Mouse (Mus musculus) layer of hippocampus, postnatal 36 days (tissue): Measurements from ENCODE around the gene Sv2a. TPM values are rescaled to one million over a fixed set of nuclear protein-coding genes. Genes with fewer than 3 reads are reported as not detected.

Experiments
- microRNA-seq, 2 experiments: library from miRNA; unstranded; fragments of <30 nt; microRNA quantifications; one replicate each; pipeline ENCODE4 v1.2.0; 2021
- total RNA-seq, 2 experiments: library from RNA; stranded (reverse); gene quantifications; 2 replicates each; pipeline ENCODE4 v1.2.3; 2021

Sv2a gene
- total RNA-seq, 2 experiments from 2014 or later = 351 to 376 TPM

Small RNA genes lying within 50 kb of the gene (microRNA-seq; reads per million reads assigned to microRNA genes)
- gene Gm44492 = 0 reads per million in 2 experiments
- 0 reads per million in 2 experiments for gene Gm47311

Other genes starting within 250 kb of the Sv2a start
- 10 to 100 TPM; 37.3 to 41.0 TPM for gene Plekho1, start 185.2 kb upstream of the Sv2a start, total RNA-seq
- gene Vps45, start 122.7 kb upstream of the Sv2a start, total RNA-seq = 10 to 100 TPM; 40.8 to 46.3 TPM
- 10 to 100 TPM; 31.0 to 32.6 TPM for gene Otud7b, start 76.6 kb upstream of the Sv2a start, total RNA-seq
- 1 to 10 TPM; 4.2 to 5.2 TPM for gene Mtmr11, start 19.1 kb upstream of the Sv2a start, total RNA-seq
- 10 to 100 TPM; 52.0 to 54.5 TPM for gene Sf3b4, start 8.8 kb upstream of the Sv2a start, total RNA-seq
- 10 to 100 TPM; 15.3 to 18.2 TPM for gene Bola1, start 38.6 kb downstream of the Sv2a start, total RNA-seq
- gene Hist2h2ab, start 38.7 kb downstream of the Sv2a start, total RNA-seq = 1 to 10 TPM; 7.2 to 8.2 TPM
- gene Hist2h2ac, start 39.7 kb downstream of the Sv2a start, total RNA-seq = 10 to 100 TPM; 20.0 to 22.5 TPM
- gene Hist2h2be, start 40.0 kb downstream of the Sv2a start, total RNA-seq = 1 to 10 TPM; 6.9 to 7.1 TPM
- 10 to 100 TPM; 13.1 to 13.4 TPM for gene Hist2h3c2, start 58.0 kb downstream of the Sv2a start, total RNA-seq
- gene Hist2h2aa2, start 59.1 kb downstream of the Sv2a start, total RNA-seq = 100 to 1,000 TPM; 193 to 195 TPM
- 10 to 100 TPM in 1 of 2 experiments, 1 to 10 TPM in 1; 3.1 to 11.1 TPM for gene Hist2h2aa1, start 64.3 kb downstream of the Sv2a start, total RNA-seq
- gene Hist2h3c1, start 65.5 kb downstream of the Sv2a start, total RNA-seq = not detected
- gene Hist2h4, start 82.2 kb downstream of the Sv2a start, total RNA-seq = 10 to 100 TPM; 27.7 to 30.4 TPM
- gene Hist2h3b, start 87.5 kb downstream of the Sv2a start, total RNA-seq = 10 to 100 TPM; 42.9 to 45.4 TPM
- 100 to 1,000 TPM; 120 TPM for gene Hist2h2bb, start 88.6 kb downstream of the Sv2a start, total RNA-seq
- 1 to 10 TPM; 2.4 to 2.5 TPM for gene Fcgr1, start 112.8 kb downstream of the Sv2a start, total RNA-seq